Mouse (Mus musculus): ENCODE measurements around the gene Efcab6. TPM values are rescaled to one million over a fixed set of nuclear protein-coding genes. Genes with fewer than 3 reads are reported as not detected.
A peak's percentile ranks its signal among the peaks of the same experiment; 100 is the strongest.

Efcab6 gene
- polyA plus RNA-seq, 1 experiment from 2014 or later = 0.20 TPM

DNA sequence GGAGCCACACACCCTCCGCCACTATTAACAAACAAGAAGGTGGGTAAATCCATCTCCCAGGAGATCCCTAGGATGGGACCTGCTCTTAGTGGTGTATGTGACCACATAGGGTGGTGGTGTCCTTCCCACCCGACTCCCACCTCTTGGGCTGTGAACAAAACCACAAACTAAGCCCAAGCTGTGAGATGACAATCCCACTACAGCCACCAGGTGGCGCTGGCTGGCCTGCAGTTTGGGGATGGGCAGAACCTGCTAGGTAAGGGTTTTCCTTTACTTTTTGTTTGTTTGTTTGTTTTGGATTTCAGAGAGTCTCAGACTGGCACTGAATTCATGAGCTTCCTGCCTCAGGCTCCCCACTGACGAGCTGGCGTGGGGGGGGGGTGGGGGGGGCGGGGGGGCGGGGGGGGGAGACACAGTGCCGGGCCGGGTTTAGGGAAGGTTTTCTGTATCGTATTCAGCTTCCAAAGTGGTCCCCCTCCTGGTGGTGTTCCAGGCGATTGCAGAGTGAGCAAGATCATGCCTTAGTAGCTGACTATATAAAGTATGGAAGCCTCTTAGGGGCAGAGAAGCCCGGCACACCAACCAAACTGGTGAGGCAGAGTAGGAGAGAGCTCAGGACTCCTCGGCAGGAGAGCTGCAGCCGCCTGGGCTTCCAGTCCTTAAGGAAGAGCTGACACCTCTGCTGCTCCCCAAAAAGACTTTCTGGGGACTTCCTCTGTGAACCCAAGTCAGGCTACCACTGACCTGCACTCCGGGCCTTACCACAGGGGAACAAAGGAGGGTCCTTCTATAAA is 8.9 kb upstream of the Efcab6 start:
- DNase-seq (ENCODE audit: low spot score) (peak; percentile 91), ATAC-seq (replicated peaks; ENCODE audit: low FRiP score) (peak; percentile 50; the same call in 1 of the 2 replicates)
- Histone ChIP-seq H3K27ac (ENCODE audit: low read depth, low read length) (no peak overlapping the region), H3K4me3 (ENCODE audit: low read depth, low read length) (peak overlapping the region; percentile 1; the same call in 1 of the 2 replicates), H3K4me1 (replicated peaks; ENCODE audit: control insufficient read depth, insufficient read depth, low read length) (peaks cover 5% of the 10 kb centered on the region), H3K9ac (ENCODE audit: low read length) (no peak overlapping the region), H3K4me2 (ENCODE audit: low read depth, low read length, severe bottlenecking) (peak overlapping the region; percentile 38; the same call in 1 of the 2 replicates), H3K36me3 (ENCODE audit: control insufficient read depth, insufficient read depth, low read length) (no peaks in the 10 kb centered on the region), H3K27me3 (ENCODE audit: control insufficient read depth, insufficient read depth, low read length) (peaks cover 7% of the 10 kb centered on the region; the same call in 1 of the 2 replicates), H3K9me3 (ENCODE audit: control insufficient read depth, low read length) (no peaks in the 10 kb centered on the region)
- 10% methylated on average over 12 of the region's 15 CpGs for WGBS

DNA sequence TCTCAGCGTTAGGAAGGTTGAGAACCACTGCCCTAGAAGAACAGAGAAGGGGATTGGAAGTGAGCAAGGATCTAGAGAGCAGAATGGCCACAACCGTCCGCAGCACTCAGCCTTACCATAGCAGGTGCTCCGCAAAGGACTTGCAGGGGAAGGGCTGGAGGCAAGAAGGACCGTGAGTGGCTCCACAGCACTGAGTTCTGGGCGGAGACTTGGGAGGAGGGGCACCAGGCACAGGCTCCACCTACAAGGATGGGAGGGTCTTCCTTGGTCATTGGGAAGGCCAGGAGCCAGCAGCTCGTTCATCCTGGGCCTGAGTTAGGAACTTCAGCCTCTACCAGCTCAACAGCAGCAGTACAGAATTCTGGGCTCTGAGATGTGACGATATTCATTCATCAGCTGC is 7.9 kb upstream of the Efcab6 start:
- H3K4me3 ChIP-seq (ENCODE audit: low read depth, low read length) = no peak overlapping the region
- no peaks in the 10 kb centered on the region for H3K36me3 ChIP-seq (ENCODE audit: control insufficient read depth, insufficient read depth, low read length)
- no peak overlapping the region for H3K9ac ChIP-seq (ENCODE audit: low read length)
- ATAC-seq (replicated peaks; ENCODE audit: low FRiP score) = no peak
- H3K4me1 ChIP-seq (replicated peaks; ENCODE audit: control insufficient read depth, insufficient read depth, low read length) = peaks cover 5% of the 10 kb centered on the region
- no peak overlapping the region for H3K4me2 ChIP-seq (ENCODE audit: low read depth, low read length, severe bottlenecking)
- H3K27me3 ChIP-seq (ENCODE audit: control insufficient read depth, insufficient read depth, low read length) = peaks cover 11% of the 10 kb centered on the region; the same call in 1 of the 2 replicates
- 22% methylated on average over 8 of the region's 8 CpGs for WGBS
- no peak overlapping the region for H3K27ac ChIP-seq (ENCODE audit: low read depth, low read length)
- no peaks in the 10 kb centered on the region for H3K9me3 ChIP-seq (ENCODE audit: control insufficient read depth, low read length)
- peak; percentile 66 for DNase-seq (ENCODE audit: low spot score)

DNA sequence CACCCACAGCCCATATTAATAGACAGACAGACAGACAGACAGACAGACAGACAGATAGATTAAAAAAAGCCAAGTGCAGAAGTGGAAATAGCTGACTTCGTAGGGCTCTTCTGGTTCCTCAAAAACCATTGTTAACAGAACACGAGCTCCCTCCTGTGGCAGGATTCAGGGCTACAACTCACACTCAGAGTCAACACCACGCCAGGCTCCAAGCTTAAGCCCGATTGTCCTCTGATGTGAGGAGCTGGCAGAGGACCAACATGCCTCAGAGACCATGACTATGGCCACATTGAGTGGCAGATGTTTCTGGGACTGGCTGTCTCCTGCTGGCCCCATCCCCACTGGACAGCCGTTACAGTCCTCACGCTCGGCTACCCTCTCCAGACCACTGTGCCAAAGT is 7.0 kb upstream of the Efcab6 start:
- Histone ChIP-seq H3K4me1 (replicated peaks; ENCODE audit: control insufficient read depth, insufficient read depth, low read length) (peaks cover 5% of the 10 kb centered on the region), H3K27me3 (ENCODE audit: control insufficient read depth, insufficient read depth, low read length) (peaks cover 11% of the 10 kb centered on the region; the same call in 1 of the 2 replicates), H3K36me3 (ENCODE audit: control insufficient read depth, insufficient read depth, low read length) (no peaks in the 10 kb centered on the region), H3K9me3 (ENCODE audit: control insufficient read depth, low read length) (no peaks in the 10 kb centered on the region), H3K27ac (ENCODE audit: low read depth, low read length) (no peak overlapping the region), H3K9ac (ENCODE audit: low read length) (no peak overlapping the region), H3K4me3 (ENCODE audit: low read depth, low read length) (no peak overlapping the region), H3K4me2 (ENCODE audit: low read depth, low read length, severe bottlenecking) (no peak overlapping the region)
- ATAC-seq (replicated peaks; ENCODE audit: low FRiP score) (no peak), DNase-seq (ENCODE audit: low spot score) (peak; percentile 84)
- 30% methylated on average over 7 of the region's 7 CpGs for WGBS

DNA sequence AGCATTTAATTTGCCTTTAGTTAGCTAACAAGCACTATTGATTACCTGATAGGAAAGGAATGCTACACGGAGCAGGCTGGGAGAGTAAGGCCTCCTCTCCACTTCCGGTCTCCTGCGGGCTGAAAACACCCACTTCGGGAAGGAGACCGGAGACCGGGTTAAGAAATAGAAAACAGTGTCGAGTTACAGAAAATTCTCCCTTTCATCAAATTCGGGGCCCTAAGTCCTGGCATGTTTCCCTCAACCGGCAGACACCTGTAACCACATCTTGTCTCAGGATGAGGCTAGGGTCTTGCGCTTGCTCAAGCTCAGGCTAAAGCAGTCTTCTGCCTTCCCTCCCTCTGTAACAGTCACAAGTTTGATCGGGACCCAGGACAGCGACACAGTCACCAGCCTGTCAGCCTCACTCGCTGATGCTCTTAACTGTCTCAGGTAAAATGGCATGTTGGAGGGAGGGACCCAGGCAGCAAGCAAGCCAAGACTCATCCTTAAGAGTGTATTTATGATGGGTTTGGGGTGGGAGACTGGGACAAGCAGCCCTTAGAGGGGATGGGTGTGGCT is 5.0 kb upstream of the Efcab6 start:
- DNase-seq (ENCODE audit: low spot score) (no peak), ATAC-seq (replicated peaks; ENCODE audit: low FRiP score) (no peak)
- H3K36me3 ChIP-seq (ENCODE audit: control insufficient read depth, insufficient read depth, low read length) = no peaks in the 10 kb centered on the region
- peaks cover 6% of the 10 kb centered on the region for H3K4me1 ChIP-seq (replicated peaks; ENCODE audit: control insufficient read depth, insufficient read depth, low read length)
- peak overlapping the region; percentile 24 for H3K4me2 ChIP-seq (ENCODE audit: low read depth, low read length, severe bottlenecking)
- WGBS = 5% methylated on average over 13 of the region's 13 CpGs
- no peak overlapping the region for H3K27ac ChIP-seq (ENCODE audit: low read depth, low read length)
- peaks cover 11% of the 10 kb centered on the region; the same call in 1 of the 2 replicates for H3K27me3 ChIP-seq (ENCODE audit: control insufficient read depth, insufficient read depth, low read length)
- no peak overlapping the region for H3K9ac ChIP-seq (ENCODE audit: low read length)
- peaks cover 2% of the 10 kb centered on the region; the same call in 1 of the 2 replicates for H3K9me3 ChIP-seq (ENCODE audit: control insufficient read depth, low read length)
- no peak overlapping the region for H3K4me3 ChIP-seq (ENCODE audit: low read depth, low read length)

DNA sequence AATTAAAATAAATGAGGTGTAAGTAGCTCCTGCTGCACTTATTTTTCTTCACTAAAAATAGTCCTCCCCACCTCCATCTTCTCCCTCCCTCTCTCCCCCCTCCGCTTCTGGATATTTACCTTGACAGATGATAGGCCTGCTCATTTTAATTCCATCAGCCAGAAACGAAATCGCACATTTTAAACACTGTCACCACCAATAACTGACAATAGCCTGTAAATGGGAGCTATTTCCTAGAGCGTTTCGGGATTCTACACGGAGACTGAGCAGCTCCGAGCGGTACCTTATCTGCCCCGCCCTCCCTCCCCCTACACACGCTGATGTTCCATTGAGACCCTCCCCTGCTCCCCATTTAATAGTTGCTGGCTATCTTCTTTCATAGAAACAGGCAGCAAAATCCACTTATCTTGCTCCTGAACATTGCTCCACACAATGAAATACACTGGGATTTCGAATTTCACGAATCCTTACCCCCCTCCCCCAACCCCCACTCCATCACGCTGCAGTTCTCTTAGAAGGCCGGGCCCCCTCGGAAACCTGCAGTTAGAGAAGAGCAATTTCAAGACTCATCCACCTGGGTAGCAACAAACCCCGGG is 4.4 kb upstream of the Efcab6 start:
- peaks cover 2% of the 10 kb centered on the region; the same call in 1 of the 2 replicates for H3K9me3 ChIP-seq (ENCODE audit: control insufficient read depth, low read length)
- WGBS = 10% methylated on average over 16 of the region's 16 CpGs
- H3K36me3 ChIP-seq (ENCODE audit: control insufficient read depth, insufficient read depth, low read length) = no peaks in the 10 kb centered on the region
- H3K4me2 ChIP-seq (ENCODE audit: low read depth, low read length, severe bottlenecking) = peak overlapping the region; percentile 24
- no peak overlapping the region for H3K4me3 ChIP-seq (ENCODE audit: low read depth, low read length)
- H3K27me3 ChIP-seq (ENCODE audit: control insufficient read depth, insufficient read depth, low read length) = peaks cover 8% of the 10 kb centered on the region; the same call in 1 of the 2 replicates
- no peak for ATAC-seq (replicated peaks; ENCODE audit: low FRiP score)
- DNase-seq (ENCODE audit: low spot score) = no peak
- peaks cover 7% of the 10 kb centered on the region for H3K4me1 ChIP-seq (replicated peaks; ENCODE audit: control insufficient read depth, insufficient read depth, low read length)
- no peak overlapping the region for H3K9ac ChIP-seq (ENCODE audit: low read length)
- no peak overlapping the region for H3K27ac ChIP-seq (ENCODE audit: low read depth, low read length)

DNA sequence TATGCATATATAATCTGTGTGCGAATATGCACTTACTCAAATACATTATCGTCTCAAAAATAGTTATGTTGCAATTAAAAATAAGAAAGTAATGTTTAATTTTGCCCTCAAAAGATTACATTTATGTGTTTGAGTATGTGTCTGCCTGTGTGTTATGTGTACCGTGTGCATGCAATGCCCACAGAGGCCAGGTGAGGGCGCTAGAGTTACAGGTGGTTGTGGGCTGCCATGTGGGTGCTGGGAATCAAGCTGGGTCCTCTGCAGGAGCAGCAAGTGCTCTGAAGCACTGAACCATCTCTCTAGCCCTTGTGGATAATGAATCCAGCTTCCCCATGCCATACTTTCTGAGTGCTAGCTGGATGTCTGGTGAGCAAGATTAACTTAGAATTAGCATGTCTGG is 522 bp upstream of the Efcab6 start:
- H3K4me1 ChIP-seq (replicated peaks; ENCODE audit: control insufficient read depth, insufficient read depth, low read length) = peaks cover 4% of the 10 kb centered on the region
- peaks cover 7% of the 10 kb centered on the region for H3K27me3 ChIP-seq (ENCODE audit: control insufficient read depth, insufficient read depth, low read length)
- 72% methylated on average over 4 of the region's 4 CpGs for WGBS
- no peak overlapping the region for H3K9ac ChIP-seq (ENCODE audit: low read length)
- ATAC-seq (replicated peaks; ENCODE audit: low FRiP score) (no peak), DNase-seq (ENCODE audit: low spot score) (no peak)
- H3K36me3 ChIP-seq (ENCODE audit: control insufficient read depth, insufficient read depth, low read length) = no peaks in the 10 kb centered on the region
- no peak overlapping the region for H3K27ac ChIP-seq (ENCODE audit: low read depth, low read length)
- H3K4me2 ChIP-seq (ENCODE audit: low read depth, low read length, severe bottlenecking) = no peak overlapping the region
- H3K4me3 ChIP-seq (ENCODE audit: low read depth, low read length) = no peak overlapping the region
- H3K9me3 ChIP-seq (ENCODE audit: control insufficient read depth, low read length) = peaks cover 2% of the 10 kb centered on the region; the same call in 1 of the 2 replicates

DNA sequence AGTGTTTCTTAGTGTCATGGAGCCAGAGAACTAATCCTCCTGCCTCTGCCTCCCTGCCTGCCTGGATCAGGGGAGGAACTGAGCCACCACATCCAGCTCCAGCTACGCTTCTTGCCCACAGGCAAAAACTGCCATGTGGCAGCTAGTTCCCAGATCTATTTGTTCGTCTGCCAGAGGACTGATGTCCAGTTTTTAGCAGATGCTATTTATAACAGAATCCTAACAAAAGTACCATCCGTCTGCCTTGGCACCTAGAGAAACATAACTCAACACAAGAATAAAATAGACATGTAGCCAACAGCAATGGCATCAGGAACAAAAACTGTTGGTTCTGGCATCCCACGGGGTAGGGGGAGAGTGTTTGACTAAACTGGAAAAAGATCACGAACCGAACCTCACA is 6.3 kb downstream of the Efcab6 start:
- H3K27me3 ChIP-seq (ENCODE audit: control insufficient read depth, insufficient read depth, low read length) = peaks cover 2% of the 10 kb centered on the region; the same call in 1 of the 2 replicates
- H3K4me1 ChIP-seq (replicated peaks; ENCODE audit: control insufficient read depth, insufficient read depth, low read length) = no peaks in the 10 kb centered on the region
- WGBS = 86% methylated on average over 6 of the region's 6 CpGs
- no peaks in the 10 kb centered on the region for H3K9me3 ChIP-seq (ENCODE audit: control insufficient read depth, low read length)
- no peak overlapping the region for H3K4me2 ChIP-seq (ENCODE audit: low read depth, low read length, severe bottlenecking)
- H3K9ac ChIP-seq (ENCODE audit: low read length) = no peak overlapping the region
- no peak for ATAC-seq (replicated peaks; ENCODE audit: low FRiP score)
- no peak overlapping the region for H3K27ac ChIP-seq (ENCODE audit: low read depth, low read length)
- no peak overlapping the region for H3K4me3 ChIP-seq (ENCODE audit: low read depth, low read length)
- no peaks in the 10 kb centered on the region for H3K36me3 ChIP-seq (ENCODE audit: control insufficient read depth, insufficient read depth, low read length)
- no peak for DNase-seq (ENCODE audit: low spot score)

DNA sequence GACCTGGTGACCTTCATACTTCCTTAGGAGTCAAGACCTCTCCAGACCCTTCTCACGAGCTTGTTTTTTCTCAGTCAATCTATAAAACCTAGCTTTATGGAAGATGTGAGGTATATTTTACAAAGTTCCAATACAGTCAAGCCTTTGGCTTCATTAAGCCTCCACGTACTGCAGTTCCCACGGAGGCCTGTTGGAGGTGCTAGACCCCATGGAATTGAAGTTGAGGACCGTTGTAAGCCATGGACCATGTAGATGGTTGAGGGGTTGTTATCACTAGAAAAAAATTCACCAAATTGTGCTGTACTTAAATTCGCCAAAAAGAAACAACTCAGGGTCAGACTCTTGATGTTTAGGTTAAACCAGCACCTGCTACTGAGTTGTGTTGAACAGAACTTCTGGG is 9.1 kb downstream of the Efcab6 start:
- H3K4me1 ChIP-seq (replicated peaks; ENCODE audit: control insufficient read depth, insufficient read depth, low read length) = no peaks in the 10 kb centered on the region
- H3K27ac ChIP-seq (ENCODE audit: low read depth, low read length) = no peak overlapping the region
- H3K9me3 ChIP-seq (ENCODE audit: control insufficient read depth, low read length) = no peaks in the 10 kb centered on the region
- 76% methylated on average over 5 of the region's 5 CpGs for WGBS
- H3K9ac ChIP-seq (ENCODE audit: low read length) = no peak overlapping the region
- no peak overlapping the region for H3K4me3 ChIP-seq (ENCODE audit: low read depth, low read length)
- H3K27me3 ChIP-seq (ENCODE audit: control insufficient read depth, insufficient read depth, low read length) = no peaks in the 10 kb centered on the region
- H3K36me3 ChIP-seq (ENCODE audit: control insufficient read depth, insufficient read depth, low read length) = no peaks in the 10 kb centered on the region
- H3K4me2 ChIP-seq (ENCODE audit: low read depth, low read length, severe bottlenecking) = no peak overlapping the region
- DNase-seq (ENCODE audit: low spot score) = no peak
- ATAC-seq (replicated peaks; ENCODE audit: low FRiP score) = no peak
